Mouse (Mus musculus): ENCODE measurements at regions not wholly inside any gene's neighbourhood (a gene's known extent, or its start where the extent isn't known, plus 50 kb on each side); places are given as distances from the start of the nearest gene placed in this dataset.

DNA sequence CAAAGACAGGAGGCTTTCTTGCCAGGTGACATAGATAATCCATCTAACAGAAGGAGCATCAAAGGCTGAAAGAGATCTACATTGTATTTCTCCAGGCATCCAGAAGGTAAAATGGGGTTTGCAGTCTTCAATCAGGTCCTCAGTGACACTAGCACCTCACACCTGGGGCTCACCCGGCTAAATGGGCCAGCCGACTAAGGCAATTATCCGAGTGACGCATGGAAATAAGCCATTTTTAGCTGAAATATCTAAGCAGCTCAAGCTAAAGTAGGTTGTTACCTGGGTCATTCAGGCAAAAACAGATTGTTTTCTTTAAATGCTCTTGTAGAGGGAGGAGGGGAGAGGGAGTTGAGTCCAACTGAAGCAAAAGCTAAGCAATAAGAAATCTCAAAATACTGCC, 382.8 kb upstream of the Atp2b1 start:
- TF ChIP-seq CTCF (IDR thresholded peaks at IDR 0.05; ENCODE audit: low read depth) = no peak
- Histone ChIP-seq H3K4me1 (replicated peaks; ENCODE audit: insufficient read depth, low read length) (no peaks in the 10 kb centered on the region), H3K4me3 (replicated peaks; ENCODE audit: low read depth, low read length) (no peak overlapping the region), H3K27me3 (ENCODE audit: insufficient read depth, low read length) (no peaks in the 10 kb centered on the region), H3K9me3 (replicated peaks; ENCODE audit: low read length) (no peaks in the 10 kb centered on the region), H3K36me3 (ENCODE audit: insufficient read depth, low read length) (no peaks in the 10 kb centered on the region), H3K9ac (ENCODE audit: low read depth, low read length) (no peak overlapping the region), H3K4me2 (ENCODE audit: low read length) (no peak overlapping the region), H3K27ac (no peak overlapping the region)
- WGBS = 83% methylated on average over 4 of the region's 4 CpGs
- DNase-seq (ENCODE audit: low spot score) (no peak), ATAC-seq (replicated peaks; ENCODE audit: low FRiP score, low read depth) (no peak)

DNA sequence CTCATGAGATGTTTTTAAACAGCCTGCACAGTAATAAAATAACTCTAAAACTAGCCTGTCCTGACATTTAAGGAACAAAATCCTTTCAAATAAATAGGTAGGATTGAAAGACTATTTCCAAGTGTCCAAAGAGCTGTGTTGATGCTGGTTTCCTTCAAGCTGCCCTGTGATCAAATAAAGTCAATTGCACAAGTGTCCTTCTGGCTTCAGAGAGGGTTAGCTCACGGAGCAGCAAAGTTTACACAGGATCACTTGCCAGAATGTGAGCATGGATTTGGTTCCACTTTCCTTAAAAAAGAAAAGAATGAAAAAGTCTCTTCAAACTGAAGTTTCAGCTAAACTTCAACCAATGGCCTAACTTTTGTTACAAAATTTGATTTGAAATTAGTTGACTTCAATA, 375.5 kb upstream of the Atp2b1 start:
- Histone ChIP-seq H3K27ac (no peak overlapping the region), H3K4me2 (ENCODE audit: low read length) (no peak overlapping the region)

DNA sequence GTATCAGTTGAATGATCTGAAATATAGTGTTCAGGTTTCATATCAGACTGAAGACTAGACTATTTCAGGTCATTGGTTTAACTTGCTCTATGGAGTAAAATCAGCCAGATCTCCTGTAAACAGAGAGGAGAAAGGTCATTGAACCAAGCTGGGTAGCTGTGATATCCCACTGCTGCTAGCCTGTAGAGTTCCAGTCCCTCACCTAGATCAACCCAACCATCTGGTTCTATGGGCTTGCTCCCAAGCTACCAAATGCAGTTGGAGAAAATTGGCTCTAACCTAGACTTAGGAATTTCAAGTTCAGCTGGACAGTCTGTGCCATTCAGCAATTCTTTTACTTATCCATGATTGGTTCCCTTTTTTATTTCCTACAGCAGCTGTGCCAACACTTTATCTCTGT, 373.1 kb upstream of the Atp2b1 start:
- Histone ChIP-seq H3K4me3 (replicated peaks; ENCODE audit: low read depth, low read length) (no peak overlapping the region), H3K9ac (ENCODE audit: low read depth, low read length) (no peak overlapping the region), H3K27me3 (ENCODE audit: insufficient read depth, low read length) (no peaks in the 10 kb centered on the region), H3K4me1 (replicated peaks; ENCODE audit: insufficient read depth, low read length) (0 out of 2 replicates have a peak, but pooled peaks cover 7% of the 10 kb centered on the region), H3K9me3 (replicated peaks; ENCODE audit: low read length) (no peaks in the 10 kb centered on the region), H3K36me3 (ENCODE audit: insufficient read depth, low read length) (no peaks in the 10 kb centered on the region), H3K4me2 (ENCODE audit: low read length) (no peak overlapping the region), H3K27ac (no peak overlapping the region)
- DNase-seq (ENCODE audit: low spot score) (no peak), ATAC-seq (replicated peaks; ENCODE audit: low FRiP score, low read depth) (no peak)
- TF ChIP-seq CTCF (IDR thresholded peaks at IDR 0.05; ENCODE audit: low read depth) = no peak

More for the DNA sequence above, 375.5 kb upstream of the Atp2b1 start:
- Histone ChIP-seq H3K9me3 (replicated peaks; ENCODE audit: low read length) (no peaks in the 10 kb centered on the region), H3K4me3 (replicated peaks; ENCODE audit: low read depth, low read length) (no peak overlapping the region), H3K9ac (ENCODE audit: low read depth, low read length) (no peak overlapping the region), H3K36me3 (ENCODE audit: insufficient read depth, low read length) (no peaks in the 10 kb centered on the region), H3K27me3 (ENCODE audit: insufficient read depth, low read length) (no peaks in the 10 kb centered on the region), H3K4me1 (replicated peaks; ENCODE audit: insufficient read depth, low read length) (0 out of 2 replicates have a peak, but pooled peaks cover 3% of the 10 kb centered on the region)
- no peak for TF ChIP-seq CTCF (IDR thresholded peaks at IDR 0.05; ENCODE audit: low read depth)
- DNase-seq (ENCODE audit: low spot score) = no peak
- 61% methylated on average over 1 of the region's 1 CpGs for WGBS
- ATAC-seq (replicated peaks; ENCODE audit: low FRiP score, low read depth) = no peak

DNA sequence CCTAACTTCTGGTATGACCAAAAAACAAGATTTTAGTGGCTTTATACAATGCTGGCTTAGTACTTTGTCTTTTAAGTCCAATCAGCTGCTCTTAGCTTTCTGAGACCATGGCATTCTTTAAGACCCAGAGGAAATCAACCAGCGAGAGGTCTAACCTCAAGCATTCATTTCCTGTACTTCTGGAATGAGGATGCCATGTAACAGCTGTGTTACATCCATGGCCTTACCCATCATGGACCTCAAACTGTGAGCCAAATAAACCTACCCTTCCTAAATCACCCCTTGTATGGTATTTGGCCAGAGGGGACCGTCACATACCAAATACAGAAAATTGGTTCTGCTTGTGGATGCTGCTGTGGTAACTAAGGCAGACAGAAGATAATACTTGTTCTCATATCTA, 372.1 kb upstream of the Atp2b1 start:
- no peaks in the 10 kb centered on the region for H3K9me3 ChIP-seq (replicated peaks; ENCODE audit: low read length)
- TF ChIP-seq CTCF (IDR thresholded peaks at IDR 0.05; ENCODE audit: low read depth) = no peak
- no peak overlapping the region for H3K27ac ChIP-seq
- WGBS = 87% methylated on average over 2 of the region's 2 CpGs
- ATAC-seq (replicated peaks; ENCODE audit: low FRiP score, low read depth) (no peak), DNase-seq (ENCODE audit: low spot score) (no peak)
- no peaks in the 10 kb centered on the region for H3K27me3 ChIP-seq (ENCODE audit: insufficient read depth, low read length)
- H3K36me3 ChIP-seq (ENCODE audit: insufficient read depth, low read length) = no peaks in the 10 kb centered on the region
- no peak overlapping the region for H3K4me2 ChIP-seq (ENCODE audit: low read length)
- H3K4me3 ChIP-seq (replicated peaks; ENCODE audit: low read depth, low read length) = no peak overlapping the region
- H3K9ac ChIP-seq (ENCODE audit: low read depth, low read length) = no peak overlapping the region
- 0 out of 2 replicates have a peak, but pooled peaks cover 7% of the 10 kb centered on the region for H3K4me1 ChIP-seq (replicated peaks; ENCODE audit: insufficient read depth, low read length)

DNA sequence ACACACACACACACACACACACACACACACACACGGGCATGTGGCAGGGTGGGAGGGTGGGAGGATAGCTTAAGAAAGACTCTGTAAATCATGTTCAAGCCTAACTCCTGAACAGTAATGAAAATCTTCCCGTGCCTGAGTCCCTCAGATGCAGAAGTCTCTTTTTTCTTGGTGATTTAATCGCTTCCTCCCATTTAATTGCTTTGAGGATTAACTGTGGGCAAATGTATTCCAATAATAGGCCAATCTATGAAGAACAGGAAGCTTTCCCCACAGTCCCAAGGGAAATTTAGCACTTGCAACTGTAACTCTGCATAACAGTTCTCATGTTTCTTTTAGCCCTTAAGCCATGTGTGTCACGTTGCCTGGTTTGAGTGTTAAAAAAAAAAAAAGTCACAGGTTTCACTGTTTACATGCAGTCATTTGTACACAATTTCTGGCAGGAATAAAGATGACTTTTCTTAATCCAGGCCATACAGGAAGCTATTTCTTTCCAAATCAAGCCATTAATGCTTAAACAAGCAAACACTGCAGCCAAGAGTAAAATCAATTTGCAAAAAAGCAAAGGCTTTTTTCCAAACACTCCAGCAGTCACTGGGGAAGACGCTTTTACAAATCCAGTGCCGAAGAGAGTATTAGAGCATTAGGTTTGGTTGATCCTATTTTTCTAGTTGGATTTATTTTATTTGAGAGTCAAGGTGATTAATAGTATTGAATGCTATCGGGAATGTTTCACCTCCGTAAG, 370.8 kb upstream of the Atp2b1 start:
- DNase-seq (ENCODE audit: low spot score) (peak; percentile 80), ATAC-seq (replicated peaks; ENCODE audit: low FRiP score, low read depth) (no peak)
- WGBS = 17% methylated on average over 8 of the region's 8 CpGs
- H3K4me3 ChIP-seq (replicated peaks; ENCODE audit: low read depth, low read length) = no peak overlapping the region
- no peak overlapping the region for H3K4me2 ChIP-seq (ENCODE audit: low read length)
- no peaks in the 10 kb centered on the region for H3K9me3 ChIP-seq (replicated peaks; ENCODE audit: low read length)
- H3K36me3 ChIP-seq (ENCODE audit: insufficient read depth, low read length) = no peaks in the 10 kb centered on the region
- H3K27me3 ChIP-seq (ENCODE audit: insufficient read depth, low read length) = no peaks in the 10 kb centered on the region
- no peak overlapping the region for H3K9ac ChIP-seq (ENCODE audit: low read depth, low read length)
- 0 out of 2 replicates have a peak, but pooled peaks cover 7% of the 10 kb centered on the region for H3K4me1 ChIP-seq (replicated peaks; ENCODE audit: insufficient read depth, low read length)
- no peak for TF ChIP-seq CTCF (IDR thresholded peaks at IDR 0.05; ENCODE audit: low read depth)
- H3K27ac ChIP-seq = 0 out of 2 replicates have a peak overlapping the region, but pooled peaks have one; percentile 4

DNA sequence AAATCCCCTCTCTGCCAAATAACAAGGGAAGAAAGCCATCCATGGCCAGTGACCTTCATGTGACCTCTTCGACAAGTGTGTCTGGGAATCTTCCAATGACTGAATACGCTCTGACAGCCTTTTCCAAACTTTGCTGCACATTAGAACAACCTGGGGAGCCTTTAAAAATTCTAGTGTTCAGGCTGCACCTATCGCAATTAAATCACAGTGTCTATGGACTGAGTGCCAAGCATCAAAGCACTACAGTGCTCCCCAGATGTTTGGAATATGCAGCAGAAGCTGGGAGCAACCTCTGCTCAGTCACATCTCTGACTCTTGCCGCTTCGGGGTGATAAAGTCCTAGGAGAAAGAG, 370.2 kb upstream of the Atp2b1 start:
- no peaks in the 10 kb centered on the region for H3K36me3 ChIP-seq (ENCODE audit: insufficient read depth, low read length)
- 0 out of 2 replicates have a peak overlapping the region, but pooled peaks have one; percentile 4 for H3K27ac ChIP-seq
- DNase-seq (ENCODE audit: low spot score) (no peak), ATAC-seq (replicated peaks; ENCODE audit: low FRiP score, low read depth) (no peak)
- no peak overlapping the region for H3K4me2 ChIP-seq (ENCODE audit: low read length)
- 0 out of 2 replicates have a peak, but pooled peaks cover 7% of the 10 kb centered on the region for H3K4me1 ChIP-seq (replicated peaks; ENCODE audit: insufficient read depth, low read length)
- H3K9ac ChIP-seq (ENCODE audit: low read depth, low read length) = no peak overlapping the region
- no peak overlapping the region for H3K4me3 ChIP-seq (replicated peaks; ENCODE audit: low read depth, low read length)
- no peaks in the 10 kb centered on the region for H3K9me3 ChIP-seq (replicated peaks; ENCODE audit: low read length)
- H3K27me3 ChIP-seq (ENCODE audit: insufficient read depth, low read length) = no peaks in the 10 kb centered on the region
- WGBS = 56% methylated on average over 5 of the region's 5 CpGs
- TF ChIP-seq CTCF (IDR thresholded peaks at IDR 0.05; ENCODE audit: low read depth) = no peak

DNA sequence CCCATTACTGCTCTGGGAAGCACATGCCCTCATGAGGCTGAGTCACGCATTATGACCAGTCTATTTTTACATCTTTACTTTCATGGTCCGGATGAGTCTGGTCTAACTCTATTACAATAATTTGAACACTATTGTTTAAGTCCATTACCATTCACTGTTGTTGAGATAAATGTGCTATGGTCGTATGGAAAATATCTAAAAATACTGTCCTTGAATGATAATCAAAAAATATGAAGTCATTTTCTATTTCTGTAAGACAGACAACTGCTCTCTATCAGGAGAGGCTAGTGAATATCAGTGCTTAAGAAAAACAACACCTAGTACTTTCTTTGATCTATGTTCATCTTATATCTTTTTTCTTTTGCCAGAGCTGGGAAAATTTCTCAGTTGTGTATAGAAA, 359.6 kb upstream of the Atp2b1 start:
- ATAC-seq (replicated peaks; ENCODE audit: low FRiP score, low read depth) = no peak
- Histone ChIP-seq H3K9ac (ENCODE audit: low read depth, low read length) (no peak overlapping the region), H3K4me2 (ENCODE audit: low read length) (no peak overlapping the region), H3K27ac (no peak overlapping the region), H3K36me3 (ENCODE audit: insufficient read depth, low read length) (no peaks in the 10 kb centered on the region), H3K9me3 (replicated peaks; ENCODE audit: low read length) (no peaks in the 10 kb centered on the region), H3K27me3 (ENCODE audit: insufficient read depth, low read length) (no peaks in the 10 kb centered on the region), H3K4me3 (replicated peaks; ENCODE audit: low read depth, low read length) (no peak overlapping the region), H3K4me1 (replicated peaks; ENCODE audit: insufficient read depth, low read length) (no peaks in the 10 kb centered on the region)
- DNase-seq (ENCODE audit: low spot score) = no peak
- WGBS = 84% methylated on average over 3 of the region's 3 CpGs
- no peak for TF ChIP-seq CTCF (IDR thresholded peaks at IDR 0.05; ENCODE audit: low read depth)
